Mouse (Mus musculus) embryonic facial prominence, embryonic 11.5 days (tissue): ENCODE results near the gene Ankrd1. TPM values are rescaled to one million over a fixed set of nuclear protein-coding genes. Genes with fewer than 3 reads are reported as not detected.

Experiments used
- polyA plus RNA-seq: library from polyadenylated mRNA; unstranded; fragments of >200 nt; fragmentation: Nextera tagmentation; extraction: Ambion mirVana; gene quantifications from 2 replicates; pipeline ENCODE4 v1.2.1, GENCODE M21; 2014

Gene Ankrd1
- polyA plus RNA-seq, 1 experiment from 2014 or later: 2.3 TPM

Other genes with a start within 250 kb of the Ankrd1 start
- gene Htr7, start 62.6 kb downstream of the Ankrd1 start, polyA plus RNA-seq: 0.32 and 0.55 TPM in 2 replicates
- gene Rpp30, start 36.4 kb downstream of the Ankrd1 start, polyA plus RNA-seq: 98.2 and 118 TPM in 2 replicates
- 8.0 and 8.1 TPM in 2 replicates for gene Pcgf5, start 228.2 kb upstream of the Ankrd1 start, polyA plus RNA-seq